Mouse (Mus musculus): Measurements from ENCODE around the gene Pdcd1lg2.

Gene Pdcd1lg2

DNA sequence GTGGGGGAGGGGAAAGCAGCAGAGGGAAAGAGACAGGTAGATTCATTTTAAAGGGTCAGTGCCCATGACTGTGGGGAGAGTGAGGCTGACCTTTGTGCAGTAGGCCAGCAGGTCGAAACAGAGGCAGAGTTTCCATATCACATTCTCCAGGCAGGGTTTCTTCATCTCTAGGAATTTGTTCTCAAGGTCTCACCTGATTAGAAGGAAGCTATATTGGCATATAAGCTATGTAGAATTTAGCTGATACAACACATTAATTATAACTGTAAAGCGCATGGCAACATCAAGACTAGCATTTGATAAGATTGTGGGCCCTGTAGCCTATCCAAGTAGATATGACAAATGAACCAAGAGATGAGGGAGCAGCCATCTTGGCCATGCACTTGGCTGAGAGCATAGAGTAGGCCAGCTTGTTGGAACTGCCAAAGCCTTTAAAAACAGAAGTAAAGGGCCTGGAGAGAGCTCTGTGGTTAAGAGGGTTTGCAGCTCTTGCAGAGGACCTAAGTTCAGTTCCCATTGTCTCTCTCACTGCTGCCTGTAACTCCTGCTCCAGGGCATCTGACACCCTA is 59.1 kb downstream of the Pdcd1lg2 start:
- no peak for DNase-seq (ENCODE audit: low spot score)

DNA sequence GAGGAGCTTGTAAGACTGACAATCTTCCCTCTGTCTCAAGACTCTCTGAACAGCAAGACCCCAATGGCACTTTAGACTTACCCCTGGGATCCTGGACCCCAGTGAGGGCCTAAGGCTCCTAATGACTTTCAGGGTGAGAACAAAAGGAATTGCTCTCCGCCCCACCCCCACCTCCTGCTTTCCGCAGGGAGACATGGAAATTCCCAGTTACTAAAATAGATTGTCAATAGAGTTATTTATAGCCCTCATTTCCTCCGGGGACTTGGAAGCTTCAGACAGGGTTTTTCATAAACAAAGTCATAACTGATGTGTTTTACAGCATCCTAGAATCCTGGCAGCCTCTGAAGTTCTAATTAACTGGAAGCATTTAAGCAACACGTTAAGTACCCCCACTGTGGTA is 59.9 kb downstream of the Pdcd1lg2 start:
- DNase-seq (ENCODE audit: low spot score), result no peak

DNA sequence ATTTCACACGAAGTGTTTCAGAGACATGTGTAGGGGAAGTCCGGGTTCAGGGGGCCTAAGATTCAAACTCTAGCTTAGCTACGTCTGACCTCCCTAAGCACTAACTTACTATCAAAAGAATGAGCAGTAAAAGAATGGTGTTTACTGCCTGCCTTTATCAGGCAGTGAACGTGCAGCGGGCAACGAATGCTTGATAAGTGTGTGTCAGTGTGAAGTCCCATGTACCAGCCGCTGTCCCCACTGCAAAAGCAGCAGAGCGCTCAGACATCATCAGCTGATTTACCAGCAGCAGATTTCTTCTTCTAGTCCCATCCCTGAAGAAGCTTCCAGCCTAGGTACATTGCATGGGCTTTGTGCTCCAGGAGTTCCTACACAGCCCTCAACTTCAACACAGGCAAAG is 61.7 kb downstream of the Pdcd1lg2 start:
- DNase-seq (ENCODE audit: low spot score), result no peak

DNA sequence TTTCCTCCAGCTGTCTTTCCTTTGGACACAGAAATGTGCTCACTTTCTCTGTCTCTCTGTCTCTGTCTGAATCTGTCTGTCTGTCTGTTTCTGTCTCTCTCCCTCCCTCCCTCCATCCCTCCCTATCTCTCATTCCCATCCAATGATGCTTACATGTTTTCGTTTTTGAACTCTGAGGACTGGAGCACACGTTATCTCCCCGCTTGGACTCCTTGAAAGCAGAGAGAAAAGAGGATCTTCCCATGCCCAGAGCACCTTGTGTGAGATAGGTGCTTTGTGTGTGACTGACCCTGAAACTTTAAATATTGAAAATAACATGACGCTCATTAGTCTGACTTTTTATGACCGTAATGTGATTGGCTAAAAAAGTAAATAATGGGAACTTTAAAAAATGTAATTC is 62.2 kb downstream of the Pdcd1lg2 start:
- DNase-seq (ENCODE audit: low spot score), result no peak

DNA sequence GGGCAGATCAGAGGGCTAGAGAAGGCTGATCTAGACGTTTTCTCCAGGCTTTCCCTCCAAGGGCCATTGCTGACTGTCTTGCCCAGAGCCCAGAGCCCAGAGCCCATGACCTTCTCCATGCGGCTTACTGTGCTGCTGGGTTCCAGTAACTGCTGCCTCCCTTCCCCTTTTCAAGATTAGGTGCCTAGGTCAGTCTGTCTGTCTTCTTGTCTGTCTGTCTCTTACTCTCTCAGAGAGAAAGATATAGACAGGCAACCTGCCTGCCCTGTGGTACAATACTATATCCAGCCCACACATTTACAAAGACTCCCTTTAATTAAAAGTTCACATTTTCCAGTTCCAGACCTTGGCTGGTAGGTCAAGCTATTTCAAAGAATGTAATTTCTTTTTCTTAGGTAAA is 64.1 kb downstream of the Pdcd1lg2 start:
- no peak for DNase-seq (ENCODE audit: low spot score)

DNA sequence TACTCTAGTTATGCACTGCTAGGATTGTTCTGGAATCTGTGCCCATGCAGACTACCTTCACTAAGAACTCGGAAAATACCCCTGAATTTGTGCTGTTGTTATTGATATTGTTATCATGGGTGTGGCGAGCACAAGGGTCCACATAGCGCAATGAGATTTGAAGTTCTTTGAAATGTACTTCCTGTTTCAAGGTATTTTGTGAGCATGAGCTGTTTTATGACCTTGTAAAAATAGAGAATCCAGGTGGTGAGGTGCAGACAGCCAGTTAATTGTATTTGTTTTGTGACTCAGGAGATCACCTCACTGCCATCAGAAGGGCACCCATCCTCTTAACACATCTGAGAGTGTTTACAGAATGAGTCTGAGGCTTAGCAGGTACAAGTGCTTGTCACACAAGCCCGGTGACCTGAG is 64.5 kb downstream of the Pdcd1lg2 start:
- no peak for DNase-seq (ENCODE audit: low spot score)

DNA sequence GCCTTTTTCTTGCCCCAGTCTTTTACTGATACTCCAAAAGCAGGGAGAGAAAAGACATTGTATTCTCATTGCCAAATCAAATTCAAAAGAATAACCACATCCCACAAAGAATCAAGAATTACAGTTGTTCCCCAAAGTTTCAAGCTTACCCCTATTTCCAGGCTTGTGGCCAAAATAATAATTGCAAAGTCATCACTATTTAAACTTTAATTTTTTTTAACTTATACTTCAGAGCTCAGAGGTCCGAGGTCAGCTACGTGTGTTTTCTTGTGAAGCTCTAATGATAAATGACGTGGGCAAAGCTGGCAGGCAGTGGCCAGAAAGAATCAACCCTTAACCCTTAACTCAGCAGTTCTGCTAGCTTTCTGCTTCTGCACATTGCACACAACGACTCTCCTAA is 67.9 kb downstream of the Pdcd1lg2 start:
- no peak for DNase-seq (ENCODE audit: low spot score)

DNA sequence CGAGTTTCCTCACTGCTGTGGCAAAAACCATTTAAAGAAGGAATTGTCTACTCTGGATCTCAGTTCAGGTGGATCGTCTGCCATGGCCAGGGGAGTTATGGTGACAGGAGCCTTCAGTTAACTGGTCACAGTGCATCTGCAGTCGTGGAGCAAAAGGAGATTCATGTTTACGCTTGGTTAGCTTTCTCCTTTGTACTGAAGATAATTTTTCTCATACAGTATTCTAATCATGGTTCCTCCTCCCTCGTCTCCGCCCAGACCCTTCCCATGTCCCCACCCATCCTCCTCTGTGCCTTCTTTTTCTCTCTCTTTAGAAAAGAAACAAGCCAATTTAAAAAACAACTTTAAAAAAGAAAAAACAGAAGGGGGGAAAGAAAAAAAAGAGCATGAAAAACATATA is 70.9 kb downstream of the Pdcd1lg2 start:
- DNase-seq (ENCODE audit: low spot score), result no peak

DNA sequence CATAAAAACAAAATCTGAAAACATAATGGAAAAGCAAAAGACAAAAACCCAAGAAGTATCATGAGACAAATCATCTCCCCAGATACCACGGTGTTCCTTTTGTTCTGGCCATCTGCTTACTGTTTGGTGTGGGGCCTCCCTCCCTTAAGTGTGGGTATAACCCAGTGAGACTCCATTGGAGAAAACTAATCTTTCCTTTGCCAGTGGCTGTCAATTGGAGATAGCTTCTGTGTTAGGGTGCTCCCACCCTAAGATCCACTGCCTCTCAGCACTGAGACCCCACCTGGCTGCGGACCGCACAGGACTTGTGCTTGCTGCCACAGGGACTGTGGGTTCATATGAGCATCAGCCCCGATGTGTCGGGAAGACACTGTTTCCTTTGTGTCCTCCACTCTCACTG is 71.4 kb downstream of the Pdcd1lg2 start:
- no peak for DNase-seq (ENCODE audit: low spot score)

DNA sequence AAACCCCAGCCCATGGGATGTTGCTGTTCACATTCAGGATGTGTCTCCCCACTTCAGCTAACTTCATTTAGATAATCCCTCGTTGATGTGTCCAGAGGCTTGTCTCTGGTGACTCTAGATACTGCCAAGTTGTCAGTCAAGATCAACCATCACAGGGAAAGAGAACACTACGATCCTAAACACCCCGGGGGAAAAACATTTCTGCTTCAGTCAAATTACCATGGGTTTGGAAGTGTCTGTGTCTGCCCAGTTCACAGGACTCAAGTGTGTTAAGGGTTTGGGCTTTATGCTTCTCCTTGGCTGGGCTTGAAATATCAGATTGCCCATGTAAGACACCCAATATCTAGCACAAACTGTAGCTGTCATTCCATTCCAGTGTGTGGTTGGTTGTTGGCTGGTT is 71.9 kb downstream of the Pdcd1lg2 start:
- no peak for DNase-seq (ENCODE audit: low spot score)

DNA sequence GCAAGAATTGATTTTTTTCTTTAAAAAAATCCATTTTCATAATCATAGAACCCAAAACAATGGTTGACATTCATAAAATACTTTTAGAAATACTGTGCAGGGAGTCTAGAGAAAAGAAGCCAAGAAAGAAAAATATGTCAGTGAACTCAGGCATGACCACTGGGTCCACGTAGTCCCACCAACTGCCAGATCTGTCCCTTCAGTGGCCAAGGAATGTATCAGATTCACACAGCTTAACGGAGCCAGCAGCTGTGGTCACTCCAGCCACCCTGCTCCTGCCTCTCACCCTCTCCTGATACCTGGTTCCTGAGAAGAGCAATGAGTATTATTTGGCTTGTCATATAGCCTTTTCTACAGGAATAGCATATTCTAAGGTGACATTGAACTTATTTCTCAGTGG is 72.7 kb downstream of the Pdcd1lg2 start:
- no peak for DNase-seq (ENCODE audit: low spot score)

DNA sequence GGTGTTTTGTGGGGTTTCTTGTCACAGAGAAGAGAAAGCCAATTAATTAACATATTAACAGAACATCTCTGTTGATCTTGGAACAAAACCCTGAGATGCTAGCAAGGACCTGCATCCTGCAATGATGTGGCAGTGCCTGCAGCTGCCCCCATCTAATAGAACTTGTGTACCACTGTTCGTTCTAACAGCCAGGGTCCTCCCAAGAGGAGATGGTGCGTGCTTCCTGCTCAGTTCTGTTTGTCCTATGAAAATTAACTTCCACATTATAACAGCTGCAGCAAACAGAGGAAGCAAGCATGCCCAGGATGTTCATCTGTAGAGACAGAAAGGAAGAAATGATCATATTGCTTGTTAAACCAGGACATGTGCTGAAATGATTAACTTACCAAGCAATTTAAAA is 73.8 kb downstream of the Pdcd1lg2 start:
- no peak for DNase-seq (ENCODE audit: low spot score)

DNA sequence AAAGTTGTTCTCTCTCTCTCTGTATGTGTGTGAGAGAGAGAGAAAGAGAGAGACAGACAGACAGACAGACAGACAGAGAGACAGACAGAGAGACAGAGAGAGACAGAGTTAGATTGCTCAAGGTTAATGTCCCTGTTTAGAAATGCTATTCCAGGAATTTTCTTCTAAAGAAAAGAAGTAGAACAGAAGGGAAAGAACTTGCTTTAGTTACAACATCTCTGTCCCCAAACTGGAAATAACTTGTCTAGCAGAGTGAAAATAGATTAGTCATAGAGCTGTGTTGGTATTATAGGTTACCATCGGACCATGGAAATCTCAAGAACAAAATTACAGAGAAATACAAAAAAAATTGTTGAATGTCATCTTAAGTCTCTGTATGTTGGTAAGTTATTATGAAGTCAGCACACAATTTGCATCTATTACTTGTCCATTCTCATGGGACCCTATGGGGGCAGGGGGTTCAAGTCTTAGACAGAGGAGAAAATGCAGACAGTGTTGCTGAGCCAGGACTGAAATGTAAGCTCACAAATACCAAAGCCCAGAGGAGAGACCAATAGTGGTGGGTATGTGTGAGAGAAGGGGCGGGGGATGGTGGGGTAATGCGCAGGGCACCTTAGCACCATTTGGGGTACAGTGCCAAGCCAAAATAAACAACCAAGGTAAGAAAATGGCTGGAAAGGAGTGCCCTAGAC is 74.7 kb downstream of the Pdcd1lg2 start:
- DNase-seq (ENCODE audit: low spot score), result no peak

DNA sequence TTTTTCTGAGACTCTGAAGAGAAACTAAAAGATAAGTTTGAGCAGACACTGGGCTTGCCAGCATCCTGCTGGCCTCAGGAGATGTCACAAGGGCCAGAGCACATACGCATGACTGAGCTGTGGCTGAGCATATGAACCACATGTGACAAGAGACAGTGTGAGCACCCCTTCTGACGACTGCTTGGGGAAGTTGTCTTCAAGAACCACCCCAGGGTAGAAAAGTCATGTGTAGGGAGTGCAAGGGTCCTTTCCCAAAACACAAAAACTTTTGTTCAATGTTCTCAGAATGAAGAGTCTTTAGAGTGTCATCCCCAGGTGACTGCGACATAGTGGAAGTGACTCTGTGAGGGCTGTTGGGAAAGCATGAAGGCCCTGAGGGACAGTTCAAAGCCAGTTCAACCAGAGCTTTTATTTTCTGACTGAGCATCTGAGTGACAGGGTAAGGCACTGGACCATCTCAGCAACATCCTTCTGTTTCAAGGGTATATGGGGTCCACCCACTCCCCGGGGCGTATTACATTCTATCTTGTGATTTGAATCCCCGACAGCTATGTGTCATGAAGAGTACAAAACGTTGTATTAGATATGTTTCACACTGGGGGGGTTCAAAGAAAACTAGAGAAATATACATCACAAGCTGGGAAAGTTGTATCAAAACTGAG is 76.0 kb downstream of the Pdcd1lg2 start:
- no peak for DNase-seq (ENCODE audit: low spot score)

DNA sequence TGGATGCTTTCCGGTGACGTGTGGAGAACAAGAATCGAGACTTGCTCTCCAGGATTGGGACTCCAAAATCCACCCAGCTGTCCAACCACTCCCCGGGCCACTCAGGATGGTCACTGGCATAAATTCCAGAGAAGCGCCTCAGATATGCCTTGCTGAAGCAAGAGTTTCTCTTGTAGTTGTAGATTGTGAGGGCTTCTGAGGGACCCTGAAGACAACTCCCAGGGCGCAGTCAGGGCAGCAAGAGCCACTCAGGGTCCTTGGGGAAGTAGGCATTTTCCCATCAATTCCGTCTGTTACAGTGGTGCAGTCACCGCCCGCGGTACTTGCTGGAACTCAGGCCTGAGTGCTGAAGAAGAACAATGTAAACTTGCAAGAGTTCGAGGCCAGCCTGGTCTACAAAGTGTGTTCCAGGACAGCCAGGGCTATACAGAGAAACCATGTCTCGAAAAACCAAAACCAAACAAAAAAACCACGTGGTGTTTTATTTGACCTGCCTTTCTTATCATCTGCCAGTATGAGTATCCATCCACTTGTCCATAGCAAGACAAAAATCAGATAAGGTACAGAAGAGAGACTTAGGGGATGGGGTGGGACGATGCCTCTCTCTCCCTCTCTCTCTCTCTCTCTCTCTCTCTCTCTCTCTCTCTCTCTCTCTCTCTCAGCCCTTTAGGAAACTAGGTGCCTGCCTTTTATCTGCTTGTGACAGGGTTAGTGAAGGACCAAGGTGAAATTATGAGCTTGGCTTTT is 76.8 kb downstream of the Pdcd1lg2 start:
- DNase-seq (ENCODE audit: low spot score), result no peak

DNA sequence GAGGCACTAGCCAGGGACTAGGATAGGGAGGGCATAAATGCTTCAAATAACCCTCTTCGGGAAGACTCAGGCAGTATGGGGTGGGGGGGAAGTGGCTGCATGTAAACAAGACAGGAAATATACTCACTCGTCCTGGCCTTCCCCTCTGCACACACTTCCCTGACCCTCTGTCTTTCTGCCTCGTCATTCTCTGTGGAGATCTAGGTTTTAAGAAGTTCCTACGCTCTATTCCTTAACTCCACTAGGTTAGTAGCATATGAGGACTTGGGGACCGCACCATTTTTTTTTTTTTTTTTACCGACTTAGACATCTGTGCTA is 77.3 kb downstream of the Pdcd1lg2 start:
- DNase-seq (ENCODE audit: low spot score), result no peak

DNA sequence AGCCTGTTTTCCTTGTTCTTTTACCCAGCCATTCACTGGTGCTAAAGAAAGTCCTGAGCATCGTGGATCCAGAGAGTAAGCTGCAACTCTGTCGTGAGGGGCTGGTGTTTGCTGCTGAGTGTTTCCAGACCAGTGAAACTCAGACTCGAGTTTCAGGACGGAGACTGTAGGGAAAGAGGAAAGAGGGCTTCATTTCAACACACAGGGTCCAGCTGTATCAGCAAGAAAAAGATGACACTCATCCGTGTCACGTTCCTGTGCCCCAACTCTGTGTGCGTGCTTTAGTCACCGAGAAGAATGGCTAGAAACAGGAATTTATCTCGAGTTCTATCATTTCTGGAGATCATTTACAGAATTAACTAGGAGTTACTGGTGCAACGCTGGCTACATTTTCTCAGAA is 77.7 kb downstream of the Pdcd1lg2 start:
- DNase-seq (ENCODE audit: low spot score), result no peak

DNA sequence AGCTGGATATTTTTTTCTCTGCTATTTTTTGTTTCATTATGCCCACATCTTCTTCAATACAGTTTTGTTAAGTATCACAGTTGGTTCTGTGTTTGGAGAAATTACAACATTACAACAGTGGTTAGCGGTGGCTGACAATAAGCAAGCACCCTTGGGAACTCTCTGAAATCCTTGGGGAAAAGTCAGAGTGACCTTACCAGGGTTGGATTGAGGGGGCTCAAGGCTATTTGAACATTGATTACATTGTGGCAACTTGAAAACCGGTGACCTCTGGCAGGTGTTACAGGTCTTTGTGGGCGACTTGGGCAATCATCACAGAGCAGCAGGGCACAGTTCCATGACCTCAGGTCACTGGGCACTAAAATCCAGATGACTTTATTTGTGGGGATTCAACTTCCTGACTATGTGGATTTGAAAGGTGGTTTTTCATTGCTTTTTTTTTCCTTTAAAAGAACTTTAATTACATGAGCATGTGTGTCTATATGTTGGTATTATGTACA is 79.1 kb downstream of the Pdcd1lg2 start:
- no peak for DNase-seq (ENCODE audit: low spot score)

DNA sequence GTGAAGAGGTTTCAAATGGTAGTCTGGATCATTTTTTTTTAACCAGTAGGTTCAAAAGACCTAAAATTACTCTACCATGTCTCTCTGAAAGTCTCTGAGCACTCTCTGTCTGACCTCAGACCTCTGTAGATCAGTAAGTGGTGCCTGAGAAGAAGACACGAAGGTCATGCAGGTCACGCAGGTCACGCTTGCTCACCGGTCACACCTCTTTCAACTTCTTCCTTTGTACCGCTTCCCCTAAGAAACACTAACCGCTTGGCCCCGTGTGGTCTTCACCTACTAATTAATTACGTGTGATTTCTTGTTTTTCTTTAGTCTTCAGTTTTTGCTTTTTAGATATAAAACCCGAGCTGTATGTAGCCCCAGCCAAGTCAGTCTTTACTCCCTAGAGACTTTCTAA is 80.7 kb downstream of the Pdcd1lg2 start:
- no peak for DNase-seq (ENCODE audit: low spot score)

DNA sequence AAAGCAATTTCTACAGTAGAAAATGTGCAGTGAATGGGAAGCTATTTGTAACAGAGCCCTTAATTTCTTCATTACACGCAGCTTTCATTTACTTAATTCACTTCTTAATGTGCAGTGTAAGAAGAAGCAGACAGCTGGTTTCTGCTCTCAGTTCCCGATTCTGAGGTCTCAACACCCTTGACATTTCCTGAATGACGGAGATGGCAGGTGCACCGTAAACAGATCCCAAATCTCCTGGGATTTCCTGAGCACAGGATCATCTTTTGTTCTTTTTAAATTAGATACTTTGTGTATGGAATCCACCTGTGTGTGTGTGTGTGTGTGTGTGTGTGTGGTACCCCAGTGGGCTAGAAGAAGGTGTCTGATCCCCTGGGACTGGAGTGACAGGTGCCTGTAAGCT is 83.7 kb downstream of the Pdcd1lg2 start:
- no peak for DNase-seq (ENCODE audit: low spot score)

DNA sequence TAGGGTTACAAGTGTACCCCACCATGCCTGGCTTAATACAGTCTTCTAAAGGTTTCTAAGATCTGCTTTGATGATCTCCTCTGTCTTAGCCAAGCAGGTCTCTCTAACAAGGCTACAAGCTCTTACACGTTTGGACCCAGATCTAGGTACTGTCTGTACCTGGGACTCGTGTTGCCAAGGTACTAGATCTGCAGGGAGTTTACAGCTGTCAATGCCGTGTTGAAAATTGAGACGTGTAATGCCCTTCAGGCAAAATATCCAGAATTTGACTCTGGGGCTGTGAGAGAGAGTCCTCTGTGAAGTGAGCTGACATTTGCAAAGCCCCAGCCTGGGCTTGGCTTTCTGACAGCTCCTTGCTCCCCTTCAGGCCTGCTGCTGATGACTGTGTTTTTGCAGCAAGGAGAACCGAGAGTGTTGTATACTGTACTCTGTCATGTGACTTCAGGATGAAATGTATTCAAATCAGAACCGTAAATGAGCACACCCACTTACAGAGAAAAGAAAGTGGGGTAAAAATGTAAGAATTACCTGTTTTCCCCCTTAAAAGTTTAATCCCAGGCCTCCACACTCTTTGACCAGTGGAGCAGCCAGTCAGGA is 85.4 kb downstream of the Pdcd1lg2 start:
- DNase-seq (ENCODE audit: low spot score), result no peak

DNA sequence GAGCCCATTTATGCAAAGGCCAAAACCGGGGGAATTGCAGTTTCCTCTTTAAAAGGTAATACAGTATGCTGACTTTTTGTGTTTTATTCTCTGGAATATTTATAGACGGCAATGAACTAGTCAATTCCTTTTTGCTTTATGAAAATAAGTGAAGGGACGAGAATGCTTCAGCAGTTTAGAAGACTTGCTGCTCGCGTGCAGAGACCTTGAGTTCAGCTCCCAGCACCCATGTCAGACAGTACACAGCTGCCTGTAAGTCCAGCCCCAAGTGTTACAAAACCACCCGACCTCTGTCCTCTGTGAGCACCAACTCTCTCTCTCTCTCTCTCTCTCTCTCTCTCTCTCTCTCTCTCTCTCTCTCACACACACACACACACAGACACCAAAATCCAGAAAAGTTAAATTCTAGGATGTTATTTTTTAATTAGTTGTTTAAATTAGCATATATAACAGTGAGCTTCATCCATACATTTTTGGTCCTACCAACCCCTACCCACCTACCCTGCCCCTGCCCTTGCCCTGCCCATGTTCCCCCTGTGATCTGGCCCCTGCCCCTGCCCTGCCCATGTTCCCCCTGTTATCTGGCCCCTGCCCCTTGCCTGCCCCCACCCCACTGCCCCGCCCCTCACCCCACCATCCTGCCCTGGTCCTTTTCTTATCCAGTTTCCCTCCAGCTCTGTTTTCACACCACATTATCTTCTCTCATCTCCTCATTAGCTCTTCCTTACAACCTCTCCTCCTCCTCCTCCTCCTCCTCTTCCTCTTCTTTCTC is 86.3 kb downstream of the Pdcd1lg2 start:
- no peak for DNase-seq (ENCODE audit: low spot score)

Data from urinary bladder, postnatal 10 days (tissue).